ENCODE assay signal across 22 mouse cellular contexts in the genomic region with DNA sequence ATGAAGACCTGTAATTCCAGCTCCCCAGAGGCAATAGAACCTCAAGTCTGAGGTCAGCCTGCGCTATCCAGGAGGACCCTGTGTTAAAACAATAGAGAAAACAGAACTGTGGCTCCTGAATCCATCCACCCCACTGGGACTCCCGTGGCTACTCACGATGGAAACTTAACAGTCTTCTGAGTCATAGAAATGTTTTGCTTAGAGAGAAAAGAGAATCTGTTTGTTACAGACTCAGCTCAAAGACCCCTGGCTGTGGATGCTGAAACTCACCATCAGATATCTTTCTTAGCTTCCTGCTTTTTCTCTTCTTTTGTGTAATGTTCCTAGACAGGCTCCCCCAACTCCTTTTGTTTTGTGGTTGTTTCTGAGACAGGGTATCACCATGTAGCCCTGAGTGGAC. TPM values are rescaled to one million over a fixed set of nuclear protein-coding genes. Genes with fewer than 3 reads are reported as not detected.
DNase-seq lines count a peak whose midpoint lies in the region; ATAC-seq and TF ChIP-seq lines count a peak whose summit lies in the region.
"Had no signal": no experiment of that assay in that cellular context is flagged by ENCODE, and none has a peak within 500 bp of the region (broad histone marks: within the 10 kb centered on the region; RNA-seq: fewer than 3 reads in every experiment).

No protein-coding gene starts in this region.

- no peaks in the 10 kb centered on the region for H3K4me1 ChIP-seq in forebrain, postnatal 0 days (ENCODE audit: insufficient read depth)

- H3K27ac ChIP-seq in forebrain, postnatal 0 days (ENCODE audit: low read depth, low read length), result no peak overlapping the region

- TF ChIP-seq CTCF in forebrain, postnatal 0 days (IDR thresholded peaks at IDR 0.05; ENCODE audit: low read depth), result no peak

- H3K4me2 ChIP-seq in forebrain, postnatal 0 days (ENCODE audit: low read depth), result no peak overlapping the region

- peak; percentile 83 for DNase-seq in R1 (ENCODE audit: low read depth, low spot score)
- DNase-seq in forebrain, postnatal 0 days, result no peak
- DNase-seq: adrenal gland, adult 2 months; adrenal gland, adult 8-10 months; adrenal gland, postnatal 10 days; adrenal gland, postnatal 14 days; adrenal gland, postnatal 25 days; adrenal gland, postnatal 36 days; B cell, adult 2 months; cerebellum, adult 11 months; cerebellum, adult 11-12 months; cerebellum, adult 18-20 months; cerebellum, adult 2 months; cerebellum, adult 8-10 months had no signal

- H3K9ac ChIP-seq in forebrain, postnatal 0 days, result no peak overlapping the region

- no peak for ATAC-seq in forebrain, postnatal 0 days
- ATAC-seq: activated CD4-positive, CD25-positive, alpha-beta regulatory T cell, adult 4 months; CD4-positive, CD25-positive, alpha-beta regulatory T cell, adult 4 months; Patski had no signal

- WGBS in forebrain, postnatal 0 days, result 74% methylated on average over 3 of the region's 3 CpGs

- no peaks in the 10 kb centered on the region for H3K9me3 ChIP-seq in forebrain, postnatal 0 days (ENCODE audit: low read length)
- H3K9me3 ChIP-seq: G1E had no signal

- H3K4me3 ChIP-seq in forebrain, postnatal 0 days (ENCODE audit: low read depth, low read length), result no peak overlapping the region

- H3K36me3 ChIP-seq in forebrain, postnatal 0 days (ENCODE audit: insufficient read depth), result peaks cover 46% of the 10 kb centered on the region
- H3K36me3 ChIP-seq: G1E had no signal

- H3K27me3 ChIP-seq in forebrain, postnatal 0 days (ENCODE audit: insufficient read depth, low read length), result no peaks in the 10 kb centered on the region
- H3K27me3 ChIP-seq: CH12.LX, Patski had no signal

RNA-seq across cellular contexts. Expression of gene Slc18b1, which starts 7.9 kb away (rescaled TPM):
- total RNA-seq in forebrain, postnatal 0 days (2014; rRNA removed), result 14.6 and 18.2 TPM in 2 replicates
- 13.2 and 15.0 TPM in 2 replicates for polyA plus RNA-seq in forebrain, postnatal 0 days (2015; fragmentation: Nextera tagmentation; extraction: Ambion mirVana)
- total RNA-seq: CH12.LX, G1E, MEL had no signal
- polyA plus RNA-seq: CD4-positive, CD25-positive, alpha-beta regulatory T cell, adult 4 months; G1E had no signal

RNA-seq across cellular contexts. Expression of gene Rps12, which starts 17.6 kb away (rescaled TPM):
- total RNA-seq in forebrain, postnatal 0 days (2014; rRNA removed), result 2,036 and 2,577 TPM in 2 replicates
- polyA plus RNA-seq in forebrain, postnatal 0 days (2015; fragmentation: Nextera tagmentation; extraction: Ambion mirVana), result 134 and 170 TPM in 2 replicates

RNA-seq across cellular contexts. Expression of gene Vnn3, which starts 46.6 kb away (rescaled TPM):
- 0.10 TPM in 1 of 2 replicates, not detected in the other for total RNA-seq in forebrain, postnatal 0 days (2014; rRNA removed)
- polyA plus RNA-seq in forebrain, postnatal 0 days (2015; fragmentation: Nextera tagmentation; extraction: Ambion mirVana), result 0.10 TPM in 1 of 2 replicates, not detected in the other
- total RNA-seq: CH12.LX, ES-E14, G1E, MEL had no signal
- polyA plus RNA-seq: activated CD4-positive, CD25-positive, alpha-beta regulatory T cell, adult 4 months; C2C12; G1E; Patski had no signal
